Mouse (Mus musculus) limb, embryonic 13.5 days (tissue): ENCODE measurements at regions not wholly inside any gene's neighbourhood (a gene's known extent, or its start where the extent isn't known, plus 50 kb on each side); places are given as distances from the start of the nearest gene placed in this dataset.

Experiments used
- ATAC-seq: fragments of 200-750 bp; cut with Nextera tagmentation; 2 replicates; pipeline ENCODE4 v1.8.0; 2017; ENCODE audit warnings: low read depth, moderate number of reproducible peaks, moderate TSS enrichment; ENCODE audit not compliant: low FRiP score
- H3K27ac ChIP-seq: fragments of 300-500 bp; sonication (generic); 2 replicates; pipeline ENCODE4 v1.5.1; 2015; ENCODE audit warnings: inconsistent platforms, mild to moderate bottlenecking, moderate library complexity
- H3K27me3 ChIP-seq: fragments of 300-500 bp; sonication (generic); 2 replicates; pipeline ENCODE4 v1.6.1; 2015; ENCODE audit warnings: mild to moderate bottlenecking, inconsistent platforms
- H3K36me3 ChIP-seq: fragments of 300-500 bp; sonication (generic); 2 replicates; pipeline ENCODE4 v1.6.1; 2015; ENCODE audit warnings: inconsistent platforms, mild to moderate bottlenecking, moderate library complexity
- H3K4me1 ChIP-seq: fragments of 300-500 bp; sonication (generic); 2 replicates; pipeline ENCODE4 v1.6.1; 2015; ENCODE audit warnings: inconsistent platforms
- H3K4me2 ChIP-seq: fragments of 300-500 bp; sonication (generic); replicated peaks from 2 replicates; pipeline ENCODE4 v1.6.1; 2015; ENCODE audit warnings: inconsistent platforms, mild to moderate bottlenecking, moderate library complexity
- H3K4me3 ChIP-seq: fragments of 300-500 bp; sonication (generic); 2 replicates; pipeline ENCODE4 v1.5.1; 2015; ENCODE audit warnings: moderate library complexity, mild to moderate bottlenecking, inconsistent platforms
- H3K9ac ChIP-seq: fragments of 300-500 bp; sonication (generic); 2 replicates; pipeline ENCODE4 v1.6.1; 2015; ENCODE audit warnings: mild to moderate bottlenecking, inconsistent platforms
- H3K9me3 ChIP-seq: fragments of 300-500 bp; sonication (generic); 2 replicates; pipeline ENCODE4 v1.6.1; 2016; ENCODE audit warnings: inconsistent platforms
- WGBS: fragments of 180-500 bp; shearing (Covaris S2); methylation state at CpG from one replicate; pipeline ENCODE4 v1.1.7; 2015; 5-methylcytosine and 5-hydroxymethylcytosine counted together

DNA sequence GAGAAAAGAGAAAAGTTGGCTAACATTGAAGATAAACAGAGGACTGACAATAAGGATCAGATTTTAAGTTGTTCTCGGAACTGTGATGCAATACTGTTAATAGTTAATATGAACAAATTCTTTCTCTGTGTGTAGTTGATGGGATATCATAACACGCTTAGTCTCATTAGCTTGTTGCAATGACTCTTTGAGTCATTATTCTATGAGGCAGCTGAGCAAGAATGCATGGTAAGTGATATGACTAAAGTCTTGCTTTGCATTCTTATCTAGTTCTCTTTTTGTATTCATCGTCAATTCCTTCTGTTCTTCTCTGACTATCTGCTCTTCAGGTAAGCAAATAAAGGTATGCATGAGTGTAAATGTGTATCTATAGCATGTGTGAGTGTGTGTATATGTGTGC lies 159.3 kb downstream of the Trim52 start:
- no peaks in the 10 kb centered on the region for H3K36me3 ChIP-seq
- H3K4me2 ChIP-seq = no peak overlapping the region
- H3K27me3 ChIP-seq = no peaks in the 10 kb centered on the region
- peaks cover 28% of the 10 kb centered on the region for H3K4me1 ChIP-seq
- 93% methylated on average over 3 of the region's 3 CpGs for WGBS
- no peak overlapping the region for H3K9ac ChIP-seq
- no peak for ATAC-seq
- no peak overlapping the region for H3K27ac ChIP-seq
- H3K4me3 ChIP-seq = no peak overlapping the region
- no peaks in the 10 kb centered on the region for H3K9me3 ChIP-seq

GRCm38 (mm10) chr14:106267679-106268561 lies 161.9 kb downstream of the Trim52 start:
- WGBS = 42% methylated on average over 12 of the region's 12 CpGs
- peak; percentile 74 for ATAC-seq
- peak overlapping the region; percentile 2; the same call in 1 of the 2 replicates for H3K27ac ChIP-seq
- peaks cover 28% of the 10 kb centered on the region for H3K4me1 ChIP-seq
- H3K4me3 ChIP-seq = no peak overlapping the region
- H3K9me3 ChIP-seq = no peaks in the 10 kb centered on the region
- H3K27me3 ChIP-seq = no peaks in the 10 kb centered on the region
- no peaks in the 10 kb centered on the region for H3K36me3 ChIP-seq
- H3K4me2 ChIP-seq = no peak overlapping the region
- H3K9ac ChIP-seq = no peak overlapping the region

DNA sequence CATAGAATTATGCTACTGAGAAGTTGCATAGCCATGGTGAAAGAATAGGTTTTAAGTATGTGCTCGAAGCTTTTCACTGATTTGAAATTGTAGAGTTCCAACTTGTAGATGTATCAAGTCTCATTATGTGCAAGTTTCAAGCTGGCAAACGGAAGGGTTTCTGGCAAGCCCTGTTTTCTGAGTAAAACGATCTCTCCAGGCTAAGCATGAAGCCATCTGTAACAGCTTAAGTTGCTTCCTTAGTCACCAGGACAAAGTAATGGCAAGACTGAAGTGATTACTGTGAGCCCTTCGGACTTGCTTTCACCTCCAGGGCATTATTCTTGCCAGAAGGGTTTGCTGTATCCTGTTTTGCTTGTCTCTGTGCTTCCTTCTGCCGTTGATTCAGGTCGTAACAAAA lies 163.7 kb downstream of the Trim52 start:
- peaks cover 28% of the 10 kb centered on the region for H3K4me1 ChIP-seq
- H3K27ac ChIP-seq = peak overlapping the region; percentile 58
- peak overlapping the region; percentile 25; the same call in 1 of the 2 replicates for H3K4me2 ChIP-seq
- 11% methylated on average over 6 of the region's 6 CpGs for WGBS
- H3K9me3 ChIP-seq = no peaks in the 10 kb centered on the region
- H3K36me3 ChIP-seq = no peaks in the 10 kb centered on the region
- no peak overlapping the region for H3K9ac ChIP-seq
- peak; percentile 81; the same call in 1 of the 2 replicates for ATAC-seq
- no peak overlapping the region for H3K4me3 ChIP-seq
- H3K27me3 ChIP-seq = no peaks in the 10 kb centered on the region

DNA sequence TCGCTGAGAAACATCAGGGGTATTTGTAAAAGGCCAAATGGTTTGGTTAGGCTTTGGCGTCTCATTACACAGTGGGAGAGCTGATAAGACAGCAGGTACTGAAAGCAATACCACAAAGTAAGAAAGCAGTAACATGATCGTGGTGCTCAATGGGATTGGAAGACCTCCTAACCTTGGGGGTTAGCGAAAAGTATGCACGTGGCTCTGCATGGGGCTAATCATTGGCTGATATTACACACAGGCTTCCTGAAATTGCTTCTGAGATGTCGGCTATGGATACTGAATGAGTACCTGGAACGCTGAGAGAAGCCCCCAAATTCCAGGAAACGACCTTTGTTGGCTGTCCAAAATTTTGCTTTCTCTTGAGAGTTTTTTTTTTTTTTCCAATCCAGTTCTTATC lies 207.6 kb downstream of the Trim52 start:
- no peak overlapping the region for H3K4me3 ChIP-seq
- no peaks in the 10 kb centered on the region for H3K27me3 ChIP-seq
- no peaks in the 10 kb centered on the region for H3K36me3 ChIP-seq
- ATAC-seq = no peak; the same call in 1 of the 2 replicates
- no peaks in the 10 kb centered on the region for H3K4me1 ChIP-seq
- no peak overlapping the region for H3K4me2 ChIP-seq
- H3K9ac ChIP-seq = no peak overlapping the region
- H3K27ac ChIP-seq = no peak overlapping the region
- WGBS = 47% methylated on average over 8 of the region's 8 CpGs
- no peaks in the 10 kb centered on the region for H3K9me3 ChIP-seq

DNA sequence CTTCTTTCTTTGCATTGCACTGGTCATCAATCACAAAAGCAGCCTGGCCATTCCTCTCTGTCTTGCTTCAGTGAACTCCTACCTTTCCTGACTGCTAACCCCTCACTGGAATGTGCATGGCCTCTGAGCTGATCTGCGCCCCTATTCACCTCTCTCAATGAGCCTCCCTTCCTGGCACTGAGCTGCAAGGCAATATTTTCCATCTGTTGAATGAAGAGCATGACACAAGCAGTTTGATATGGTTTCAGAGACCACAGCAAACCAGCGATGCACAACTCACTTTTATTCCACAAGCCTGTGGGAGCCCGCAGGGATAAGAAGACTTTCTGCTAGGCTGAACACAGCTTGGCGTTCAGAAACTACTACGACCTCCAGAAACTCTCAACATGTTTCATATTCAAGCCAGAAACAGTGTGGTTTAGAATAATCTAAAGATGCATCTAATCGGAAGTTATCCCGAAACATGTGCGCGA lies 208.1 kb downstream of the Trim52 start:
- no peak overlapping the region for H3K4me2 ChIP-seq
- no peaks in the 10 kb centered on the region for H3K27me3 ChIP-seq
- no peaks in the 10 kb centered on the region for H3K9me3 ChIP-seq
- H3K9ac ChIP-seq = no peak overlapping the region
- ATAC-seq = peak; percentile 44; the same call in 1 of the 2 replicates
- WGBS = 70% methylated on average over 9 of the region's 9 CpGs
- no peak overlapping the region for H3K4me3 ChIP-seq
- no peak overlapping the region for H3K27ac ChIP-seq
- H3K36me3 ChIP-seq = no peaks in the 10 kb centered on the region
- H3K4me1 ChIP-seq = no peaks in the 10 kb centered on the region

- ATAC-seq = no peak
- 23% methylated on average over 5 of the region's 5 CpGs for WGBS
Observed at GRCm38 (mm10) chr14:106318767-106319166, 212.8 kb downstream of the Trim52 start.

GRCm38 (mm10) chr14:106327653-106328283 lies 221.8 kb downstream of the Trim52 start:
- H3K9ac ChIP-seq = no peak overlapping the region
- peaks cover 4% of the 10 kb centered on the region; the same call in 1 of the 2 replicates for H3K4me1 ChIP-seq
- WGBS = 25% methylated on average over 8 of the region's 8 CpGs
- no peaks in the 10 kb centered on the region for H3K36me3 ChIP-seq
- H3K4me2 ChIP-seq = 0 out of 2 replicates have a peak overlapping the region, but pooled peaks have one; percentile 19
- H3K27me3 ChIP-seq = no peaks in the 10 kb centered on the region
- no peak overlapping the region for H3K4me3 ChIP-seq
- no peaks in the 10 kb centered on the region for H3K9me3 ChIP-seq
- no peak overlapping the region for H3K27ac ChIP-seq
- no peak for ATAC-seq

More at GRCm38 (mm10) chr14:106318767-106319166, 212.8 kb downstream of the Trim52 start:
- H3K9me3 ChIP-seq = no peaks in the 10 kb centered on the region
- H3K4me1 ChIP-seq = no peaks in the 10 kb centered on the region
- no peaks in the 10 kb centered on the region for H3K27me3 ChIP-seq
- no peaks in the 10 kb centered on the region for H3K36me3 ChIP-seq
- H3K4me2 ChIP-seq = no peak overlapping the region
- H3K27ac ChIP-seq = no peak overlapping the region
- no peak overlapping the region for H3K4me3 ChIP-seq
- no peak overlapping the region for H3K9ac ChIP-seq

GRCm38 (mm10) chr14:106364767-106365623 lies 259.0 kb downstream of the Trim52 start:
- peaks cover 14% of the 10 kb centered on the region for H3K4me1 ChIP-seq
- no peak overlapping the region for H3K4me3 ChIP-seq
- H3K9me3 ChIP-seq = 0 out of 2 replicates have a peak, but pooled peaks cover 4% of the 10 kb centered on the region
- 13% methylated on average over 8 of the region's 8 CpGs for WGBS
- H3K36me3 ChIP-seq = no peaks in the 10 kb centered on the region
- no peak overlapping the region for H3K9ac ChIP-seq
- H3K4me2 ChIP-seq = peak overlapping the region; percentile 30
- H3K27me3 ChIP-seq = no peaks in the 10 kb centered on the region
- peak; percentile 74 for ATAC-seq
- peak overlapping the region; percentile 28 for H3K27ac ChIP-seq

DNA sequence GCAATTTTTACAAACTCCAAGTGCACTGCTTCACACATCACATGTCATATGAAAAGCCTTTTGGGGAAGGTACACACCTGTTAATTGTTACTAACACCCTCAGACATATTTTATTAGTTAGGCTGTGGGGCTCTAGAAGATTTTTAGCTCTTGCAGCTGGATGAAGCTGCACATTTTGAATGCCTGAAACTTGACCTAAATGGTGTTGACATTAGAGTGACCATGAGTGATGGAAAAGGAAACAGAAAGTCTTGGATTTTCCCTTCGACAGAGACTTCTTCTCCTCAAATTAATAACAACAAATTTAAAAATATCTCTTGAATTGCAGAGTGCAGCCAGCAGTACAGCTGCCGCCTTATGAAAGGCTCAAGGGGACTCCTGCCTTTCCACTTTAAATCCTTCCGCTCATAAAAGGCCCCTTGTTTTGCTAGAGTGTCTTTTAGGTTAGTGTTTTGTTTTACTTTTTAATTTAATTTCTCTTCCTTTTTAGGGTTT lies 259.7 kb downstream of the Trim52 start:
- Histone ChIP-seq H3K4me1 (peaks cover 14% of the 10 kb centered on the region), H3K9ac (no peak overlapping the region), H3K4me3 (no peak overlapping the region), H3K36me3 (no peaks in the 10 kb centered on the region), H3K27ac (peak overlapping the region; percentile 28; the same call in 1 of the 2 replicates), H3K9me3 (no peaks in the 10 kb centered on the region), H3K4me2 (peak overlapping the region; percentile 30), H3K27me3 (no peaks in the 10 kb centered on the region)
- WGBS = 15% methylated on average over 3 of the region's 3 CpGs
- ATAC-seq = peak; percentile 82

GRCm38 (mm10) chr14:106373451-106373850 lies 267.5 kb downstream of the Trim52 start:
- no peak for ATAC-seq
- no peaks in the 10 kb centered on the region for H3K9me3 ChIP-seq
- H3K9ac ChIP-seq = no peak overlapping the region
- WGBS = 15% methylated on average over 1 of the region's 1 CpGs
- no peak overlapping the region for H3K27ac ChIP-seq
- no peak overlapping the region for H3K4me3 ChIP-seq
- H3K4me2 ChIP-seq = no peak overlapping the region
- H3K36me3 ChIP-seq = no peaks in the 10 kb centered on the region
- H3K27me3 ChIP-seq = peaks cover 5% of the 10 kb centered on the region
- no peaks in the 10 kb centered on the region for H3K4me1 ChIP-seq

DNA sequence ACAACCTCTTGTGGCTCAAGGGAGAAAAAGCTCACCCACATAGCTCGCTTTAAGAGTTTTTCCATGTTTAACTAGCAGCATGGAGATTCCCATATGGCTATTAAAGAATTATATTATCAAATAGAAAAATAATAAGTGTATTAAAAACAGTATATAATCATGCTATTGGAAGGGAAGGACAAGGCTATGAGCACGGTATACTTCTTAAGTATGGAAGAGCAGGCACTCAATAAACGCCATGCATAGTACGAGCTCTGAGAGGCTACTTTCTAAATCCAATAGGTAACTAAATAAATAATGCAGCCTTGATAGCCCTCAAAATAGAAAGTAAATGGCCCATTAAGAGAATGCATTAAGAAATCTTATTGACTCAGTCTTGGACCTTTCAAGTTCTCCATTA lies 273.6 kb downstream of the Trim52 start:
- no peak overlapping the region for H3K9ac ChIP-seq
- no peak overlapping the region for H3K4me2 ChIP-seq
- H3K27me3 ChIP-seq = peaks cover 7% of the 10 kb centered on the region
- H3K4me1 ChIP-seq = peaks cover 12% of the 10 kb centered on the region
- H3K36me3 ChIP-seq = no peaks in the 10 kb centered on the region
- no peak overlapping the region for H3K4me3 ChIP-seq
- H3K9me3 ChIP-seq = no peaks in the 10 kb centered on the region
- ATAC-seq = peak; percentile 76
- 29% methylated on average over 4 of the region's 4 CpGs for WGBS
- no peak overlapping the region for H3K27ac ChIP-seq
